Mouse (Mus musculus): Measurements from ENCODE around the gene Slc27a1.
A peak's percentile ranks its signal among the peaks of the same experiment; 100 is the strongest.

Slc27a1 gene

GRCm38 (mm10) chr8:71613418-71613817 lies 44.7 kb downstream of the Slc27a1 start:
- DNase-seq (ENCODE audit: low read depth, low spot score): no peak

- DNase-seq (ENCODE audit: low read depth, low spot score): no peak
These were observed 51.1 kb downstream of the Slc27a1 start for GRCm38 (mm10) chr8:71619786-71620185.

GRCm38 (mm10) chr8:71625088-71625487 lies 56.4 kb downstream of the Slc27a1 start:
- DNase-seq (ENCODE audit: low read depth, low spot score): no peak

GRCm38 (mm10) chr8:71626753-71627152 lies 58.1 kb downstream of the Slc27a1 start:
- DNase-seq (ENCODE audit: low read depth, low spot score): no peak

- DNase-seq (ENCODE audit: low read depth, low spot score): no peak
These were observed 58.8 kb downstream of the Slc27a1 start for GRCm38 (mm10) chr8:71627265-71628099.

GRCm38 (mm10) chr8:71628396-71629095 lies 59.9 kb downstream of the Slc27a1 start:
- DNase-seq (ENCODE audit: low read depth, low spot score): no peak

- peak; percentile 91 for DNase-seq (ENCODE audit: low read depth, low spot score)
These were observed 60.5 kb downstream of the Slc27a1 start for GRCm38 (mm10) chr8:71629096-71629697.

GRCm38 (mm10) chr8:71629781-71630212 lies 61.1 kb downstream of the Slc27a1 start:
- peak; percentile 88 for DNase-seq (ENCODE audit: low read depth, low spot score)

- peak; percentile 20 for DNase-seq (ENCODE audit: low read depth, low spot score)
These were observed 62.1 kb downstream of the Slc27a1 start for GRCm38 (mm10) chr8:71630761-71631160.

GRCm38 (mm10) chr8:71631897-71632296 lies 63.2 kb downstream of the Slc27a1 start:
- DNase-seq (ENCODE audit: low read depth, low spot score): no peak

GRCm38 (mm10) chr8:71633164-71633563 lies 64.5 kb downstream of the Slc27a1 start:
- DNase-seq (ENCODE audit: low read depth, low spot score): peak; percentile 74

GRCm38 (mm10) chr8:71633981-71634667 lies 65.4 kb downstream of the Slc27a1 start:
- DNase-seq (ENCODE audit: low read depth, low spot score): peak; percentile 83
